Mouse (Mus musculus): ENCODE measurements around the gene Havcr1. TPM values are rescaled to one million over a fixed set of nuclear protein-coding genes. Genes with fewer than 3 reads are reported as not detected.

Havcr1 gene
- polyA plus RNA-seq, 1 experiment from 2014 or later, result not detected

Other genes with a start within 250 kb of the Havcr1 start
- gene Gm12169, start 210.9 kb upstream of the Havcr1 start, polyA plus RNA-seq (2014; fragmentation: Nextera tagmentation; extraction: Ambion mirVana), result not detected in 2 replicates
- gene BC053393, start 163.5 kb upstream of the Havcr1 start, polyA plus RNA-seq (2014; fragmentation: Nextera tagmentation; extraction: Ambion mirVana), result not detected in 2 replicates
- not detected in 2 replicates for gene Dppa1, start 105.8 kb upstream of the Havcr1 start, polyA plus RNA-seq (2014; fragmentation: Nextera tagmentation; extraction: Ambion mirVana)
- not detected in 2 replicates for gene Timd2, start 28.0 kb upstream of the Havcr1 start, polyA plus RNA-seq (2014; fragmentation: Nextera tagmentation; extraction: Ambion mirVana)
- 0.31 TPM in 1 of 2 replicates, not detected in the other for gene Timd4, start 75.7 kb downstream of the Havcr1 start, polyA plus RNA-seq (2014; fragmentation: Nextera tagmentation; extraction: Ambion mirVana)

Measured in embryonic facial prominence, embryonic 11.5 days (tissue).